26 mouse cellular contexts compared by ENCODE assay signal in genomic region chr5:15463561-15463960, GRCm38 (mm10). TPM values are rescaled to one million over a fixed set of nuclear protein-coding genes. Genes with fewer than 3 reads are reported as not detected.
DNase-seq lines count a peak whose midpoint lies in the region; ATAC-seq and TF ChIP-seq lines count a peak whose summit lies in the region.
"Not testable (repeated sequence)": the region's sequence is repeated elsewhere in the genome, so short reads cannot be mapped to it uniquely, and the experiment has no call there.
"Had no signal": no experiment of that assay in that cellular context is flagged by ENCODE, and none has a peak within 500 bp of the region (broad histone marks: within the 10 kb centered on the region; RNA-seq: fewer than 3 reads in every experiment).

No protein-coding gene starts in this region.

- not testable (repeated sequence) for TF ChIP-seq EP300 in lung, postnatal 0 days (IDR thresholded peaks at IDR 0.05)

- H3K9ac ChIP-seq in lung, postnatal 0 days (replicated peaks; ENCODE audit: low read depth): not testable (repeated sequence)

- H3K27ac ChIP-seq in layer of hippocampus, adult 2 months; lung, postnatal 0 days (ENCODE audit: low read length); thymus, adult 2 months (ENCODE audit: control insufficient read depth, insufficient read depth, low read length): not testable (repeated sequence)

- peak; percentile 49 for DNase-seq in adrenal gland, postnatal 10 days
- peak; percentile 37 to 39 for DNase-seq in cerebellum, postnatal 10 days
- peak; percentile 11 for DNase-seq in heart, postnatal 4 days
- DNase-seq in kidney, postnatal 10 days: peak; percentile 41
- peak; percentile 19 to 42 for DNase-seq in layer of hippocampus, adult 2 months (ENCODE audit: low spot score in 2 of 2)
- not testable (repeated sequence) for DNase-seq in lung, postnatal 0 days (ENCODE audit: low spot score)
- DNase-seq in thymus, adult 2 months: peak; percentile 4

- not testable (repeated sequence) for ATAC-seq in lung, postnatal 0 days

- TF ChIP-seq POLR2A in thymus, adult 2 months (IDR thresholded peaks at IDR 0.05; ENCODE audit: control insufficient read depth, extremely low read depth, insufficient read depth, low read length, poor library complexity): not testable (repeated sequence)

- H3K4me3 ChIP-seq in layer of hippocampus, adult 2 months; lung, postnatal 0 days (ENCODE audit: low read depth, low read length); thymus, adult 2 months (ENCODE audit: control insufficient read depth, insufficient read depth, low read length): not testable (repeated sequence)

- H3K27me3 ChIP-seq in lung, postnatal 0 days (replicated peaks; ENCODE audit: insufficient read depth, low read length); thymus, adult 2 months (ENCODE audit: control insufficient read depth, insufficient read depth, low read length): not testable (repeated sequence)

- H3K9me3 ChIP-seq in lung, postnatal 0 days (ENCODE audit: low read length): not testable (repeated sequence)

- not testable (repeated sequence) for H3K4me2 ChIP-seq in lung, postnatal 0 days (replicated peaks; ENCODE audit: low read depth, low read length)

- TF ChIP-seq CTCF in layer of hippocampus, adult 2 months (conservative IDR thresholded peaks at IDR 0.05): peak; percentile 53
- 0 out of 2 replicates have a peak, but pooled peaks have one; percentile 13 for TF ChIP-seq CTCF in lung, postnatal 0 days (IDR thresholded peaks at IDR 0.05)
- not testable (repeated sequence) for TF ChIP-seq CTCF in thymus, adult 2 months (IDR thresholded peaks at IDR 0.05; ENCODE audit: borderline replicate concordance, control insufficient read depth, extremely low read depth, insufficient read depth, low read length, poor library complexity)

- not testable (repeated sequence) for H3K4me1 ChIP-seq in lung, postnatal 0 days (ENCODE audit: insufficient read depth, low read depth, low read length); thymus, adult 2 months (replicated peaks; ENCODE audit: control insufficient read depth, insufficient read depth, low read length)

- 25% methylated on average over 1 of the region's 2 CpGs for WGBS in lung, postnatal 0 days
- 53% methylated on average over 2 of the region's 2 CpGs for WGBS in thymus, adult 2 months

- not testable (repeated sequence) for H3K36me3 ChIP-seq in lung, postnatal 0 days (ENCODE audit: insufficient read depth, low read length); thymus, adult 2 months (ENCODE audit: control insufficient read depth, insufficient read depth, low read length)

RNA-seq across cellular contexts. Expression of gene Gm21149, which starts 12.8 kb away (rescaled TPM):
- total RNA-seq in adrenal gland, postnatal 10 days (2021): not detected
- not detected for total RNA-seq in heart, postnatal 4 days (2021)
- total RNA-seq in layer of hippocampus, adult 2 months (2021): not detected
- 0.14 TPM in 1 of 2 replicates, not detected in the other for polyA plus RNA-seq in lung, postnatal 0 days (2015; fragmentation: Nextera tagmentation; extraction: Ambion mirVana)
- polyA plus RNA-seq in thymus, adult 2 months (2012; rRNA removed): not detected in 2 replicates
- total RNA-seq: gastrocnemius, postnatal 25 days; heart, adult 18-20 months; heart, postnatal 14 days; layer of hippocampus, adult 18-20 months; layer of hippocampus, postnatal 36 days; left cerebral cortex, postnatal 25 days had no signal
- polyA plus RNA-seq: activated CD4-positive, CD25-positive, alpha-beta regulatory T cell, adult 4 months; embryonic facial prominence, embryonic 11.5 days; forebrain, embryonic 10.5 days; forebrain, embryonic 16.5 days; hindbrain, embryonic 12.5 days; limb, embryonic 13.5 days; liver, embryonic 12.5 days; lung, embryonic 14.5 days; midbrain, embryonic 10.5 days; midbrain, embryonic 16.5 days; myocyte; neural tube, embryonic 13.5 days; stomach, embryonic 14.5 days had no signal
